Comparison of ENCODE assay signal across 10 mouse cellular contexts in genomic region chr17:5827836-5828582, GRCm38 (mm10). TPM values are rescaled to one million over a fixed set of nuclear protein-coding genes. Genes with fewer than 3 reads are reported as not detected.
DNase-seq lines count a peak whose midpoint lies in the region; ATAC-seq lines count a peak whose summit lies in the region.
"Had no signal": no experiment of that assay in that cellular context is flagged by ENCODE, and none has a peak within 500 bp of the region (broad histone marks: within the 10 kb centered on the region; RNA-seq: fewer than 3 reads in every experiment).

No protein-coding gene starts in this region.

- peaks cover 9% of the 10 kb centered on the region; the same call in 1 of the 2 replicates for H3K4me1 ChIP-seq in kidney, embryonic 16.5 days (ENCODE audit: insufficient read depth, low read length)
- H3K4me1 ChIP-seq in embryonic facial prominence, embryonic 12.5 days, result peaks cover 8% of the 10 kb centered on the region; the same call in 1 of the 2 replicates
- H3K4me1 ChIP-seq in limb, embryonic 11.5 days (ENCODE audit: control insufficient read depth, insufficient read depth, low read length), result no peaks in the 10 kb centered on the region

- peak overlapping the region; percentile 30 for H3K4me2 ChIP-seq in kidney, embryonic 16.5 days (replicated peaks; ENCODE audit: low read depth, low read length)
- peak overlapping the region; percentile 41 for H3K4me2 ChIP-seq in embryonic facial prominence, embryonic 12.5 days (replicated peaks)
- H3K4me2 ChIP-seq in limb, embryonic 11.5 days (ENCODE audit: low read depth, severe bottlenecking), result no peak overlapping the region

- no peaks in the 10 kb centered on the region for H3K9me3 ChIP-seq in kidney, embryonic 16.5 days (ENCODE audit: low read length)
- H3K9me3 ChIP-seq in embryonic facial prominence, embryonic 12.5 days, result no peaks in the 10 kb centered on the region
- H3K9me3 ChIP-seq in limb, embryonic 11.5 days (ENCODE audit: control insufficient read depth, low read length), result no peaks in the 10 kb centered on the region

- peak overlapping the region; percentile 19; the same call in 1 of the 2 replicates for H3K9ac ChIP-seq in kidney, embryonic 16.5 days (replicated peaks; ENCODE audit: low read length)
- H3K9ac ChIP-seq in embryonic facial prominence, embryonic 12.5 days, result peak overlapping the region; percentile 36
- peak overlapping the region; percentile 30; the same call in 1 of the 2 replicates for H3K9ac ChIP-seq in limb, embryonic 11.5 days (ENCODE audit: low read length)

- H3K27ac ChIP-seq in kidney, embryonic 16.5 days (ENCODE audit: low read length), result no peak overlapping the region
- H3K27ac ChIP-seq in embryonic facial prominence, embryonic 12.5 days, result no peak overlapping the region
- H3K27ac ChIP-seq in limb, embryonic 11.5 days (replicated peaks; ENCODE audit: low read depth, low read length), result no peak overlapping the region

- H3K27me3 ChIP-seq in kidney, embryonic 16.5 days (ENCODE audit: insufficient read depth, low read length), result no peaks in the 10 kb centered on the region
- H3K27me3 ChIP-seq in embryonic facial prominence, embryonic 12.5 days, result no peaks in the 10 kb centered on the region
- H3K27me3 ChIP-seq in limb, embryonic 11.5 days (ENCODE audit: control insufficient read depth, insufficient read depth, low read length), result no peaks in the 10 kb centered on the region
- H3K27me3 ChIP-seq: Patski had no signal

- no peaks in the 10 kb centered on the region for H3K36me3 ChIP-seq in kidney, embryonic 16.5 days (ENCODE audit: insufficient read depth, low read length)
- H3K36me3 ChIP-seq in embryonic facial prominence, embryonic 12.5 days, result no peaks in the 10 kb centered on the region
- H3K36me3 ChIP-seq in limb, embryonic 11.5 days (ENCODE audit: control insufficient read depth, insufficient read depth, low read length), result no peaks in the 10 kb centered on the region

- no peak overlapping the region for H3K4me3 ChIP-seq in kidney, embryonic 16.5 days (ENCODE audit: low read length)
- H3K4me3 ChIP-seq in embryonic facial prominence, embryonic 12.5 days, result no peak overlapping the region
- no peak overlapping the region for H3K4me3 ChIP-seq in limb, embryonic 11.5 days (ENCODE audit: low read depth, low read length)

- no peak for ATAC-seq in kidney, embryonic 16.5 days (ENCODE audit: low FRiP score, low TSS enrichment)
- 0 out of 2 replicates have a peak, but pooled peaks have one; percentile 22 for ATAC-seq in embryonic facial prominence, embryonic 12.5 days (ENCODE audit: insufficient number of reproducible peaks, insufficient read depth, low FRiP score, low TSS enrichment)
- ATAC-seq in limb, embryonic 11.5 days (ENCODE audit: insufficient number of reproducible peaks, low FRiP score, low TSS enrichment, low read depth), result no peak
- ATAC-seq in neutrophil, adult 5-6 weeks (ENCODE audit: extremely low read depth, insufficient number of reproducible peaks, low FRiP score, poor library complexity, severe bottlenecking), result peak; percentile 53; the same call in 1 of the 2 replicates
- ATAC-seq: Patski had no signal

- DNase-seq in kidney, postnatal 4 days, result no peak
- no peak for DNase-seq in limb, embryonic 11.5 days (ENCODE audit: low spot score)
- DNase-seq in layer of hippocampus, adult 9-11 months, result no peak
- no peak for DNase-seq in embryo, embryonic 11 days
- no peak for DNase-seq in thymus, postnatal 14 days
- DNase-seq: thymus, adult 2 months had no signal

- 20% methylated on average over 14 of the region's 15 CpGs for WGBS in kidney, embryonic 16.5 days
- 7% methylated on average over 14 of the region's 15 CpGs for WGBS in embryonic facial prominence, embryonic 12.5 days
- 16% methylated on average over 14 of the region's 15 CpGs for WGBS in limb, embryonic 11.5 days

RNA-seq across cellular contexts. Expression of gene Snx9, which starts 13.1 kb away (rescaled TPM):
- polyA plus RNA-seq in kidney, embryonic 16.5 days (2015; fragmentation: Nextera tagmentation; extraction: Ambion mirVana), result 31.9 and 34.0 TPM in 2 replicates
- polyA plus RNA-seq in embryonic facial prominence, embryonic 12.5 days (2016; fragmentation: Nextera tagmentation; extraction: Ambion mirVana), result 31.7 and 33.3 TPM in 2 replicates
- 27.6 and 29.3 TPM in 2 replicates for polyA plus RNA-seq in limb, embryonic 11.5 days (2014; fragmentation: Nextera tagmentation; extraction: Ambion mirVana)
- total RNA-seq in neutrophil, adult 5-6 weeks (2017), result 60.4 and 73.9 TPM in 2 replicates

Comparison
In these comparisons a context has a peak if more than half of its experiments do, and no peak if none do; other contexts are left out.
1. ATAC-seq: peak in embryonic facial prominence, embryonic 12.5 days (single experiment) and neutrophil, adult 5-6 weeks (single experiment); none in kidney, embryonic 16.5 days (single experiment) and limb, embryonic 11.5 days (single experiment).
2. Peak in every context shown above with its lines, with median percentiles within 50 percentile points of each other: H3K9ac ChIP-seq.